Mouse (Mus musculus): ENCODE results near the gene Ric8a.
A peak's percentile ranks its signal among the peaks of the same experiment; 100 is the strongest.

Gene Ric8a

GRCm38 (mm10) chr7:140894611-140895010 lies 37.9 kb downstream of the Ric8a start:
- DNase-seq = no peak

DNA sequence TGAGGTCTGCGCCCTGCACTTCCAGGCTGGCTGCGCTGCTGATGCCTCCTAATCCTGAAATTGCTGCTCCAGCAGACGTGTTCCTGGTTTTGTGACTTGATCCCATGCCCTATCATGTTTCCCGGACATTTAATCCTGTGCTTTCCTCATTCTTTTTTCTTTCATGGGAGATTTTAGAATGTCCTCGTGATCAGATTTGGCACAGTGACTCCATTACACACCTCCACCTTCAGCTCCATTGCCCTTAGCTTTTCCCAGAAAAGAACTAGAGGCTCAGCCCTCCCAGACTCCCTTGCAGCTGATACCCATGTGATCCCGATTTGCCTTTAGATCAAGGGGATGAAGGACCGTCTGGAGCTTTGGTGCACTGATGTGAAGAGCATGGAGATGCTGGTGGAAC lies 41.1 kb downstream of the Ric8a start:
- no peak for DNase-seq

DNA sequence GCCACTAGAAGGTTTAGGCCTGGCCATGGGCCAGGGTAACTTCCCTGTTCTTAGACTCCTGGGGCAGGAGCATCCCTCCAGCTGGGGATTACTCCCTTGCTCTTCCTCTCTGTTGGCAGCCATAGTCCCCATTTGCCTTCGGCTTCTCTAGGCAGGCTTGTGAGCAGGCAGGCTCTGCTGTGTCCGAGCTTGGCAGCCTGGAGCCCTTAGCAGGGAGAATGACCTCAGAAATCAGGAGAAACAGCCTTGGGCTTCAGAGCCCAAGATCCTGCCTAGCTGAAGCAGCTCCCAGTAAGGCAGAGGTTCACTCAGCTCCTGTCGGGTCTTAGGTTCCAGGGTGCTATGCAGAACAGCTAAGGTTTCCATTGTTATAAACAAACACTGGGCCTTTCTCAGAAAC lies 42.4 kb downstream of the Ric8a start:
- no peak for DNase-seq

DNA sequence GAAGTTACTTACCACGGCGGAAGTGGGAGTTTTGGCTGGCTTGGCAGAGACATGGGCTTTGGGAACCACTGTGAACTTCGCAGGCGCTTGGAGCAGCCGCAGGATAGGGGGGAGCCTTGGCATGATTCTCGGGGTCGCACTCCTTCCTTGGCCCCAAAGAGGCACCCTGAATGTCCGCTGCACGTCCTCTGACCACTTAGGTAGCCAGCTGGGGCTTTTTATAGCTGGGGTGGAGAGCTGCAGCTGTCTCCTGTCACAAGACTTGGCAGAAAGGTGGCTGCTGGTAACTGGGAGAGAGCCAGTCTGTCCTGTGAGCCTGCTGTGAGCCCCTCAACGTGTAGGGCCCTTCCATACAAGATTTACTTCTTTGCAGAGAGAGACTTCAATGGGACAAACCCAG lies 43.5 kb downstream of the Ric8a start, which contains the start of gene Cox8b:
Gene Cox8b (minus strand): TSS at position 227 of the 400 bp plus-strand sequence.
- DNase-seq = no peak

GRCm38 (mm10) chr7:140902036-140902875 lies 45.5 kb downstream of the Ric8a start:
- DNase-seq = no peak

GRCm38 (mm10) chr7:140903212-140903611 lies 46.5 kb downstream of the Ric8a start:
- peak; percentile 77 for DNase-seq

- DNase-seq = no peak
Observed at GRCm38 (mm10) chr7:140905642-140906081, 48.9 kb downstream of the Ric8a start.

- no peak for DNase-seq
Observed at GRCm38 (mm10) chr7:140907131-140907530, 50.4 kb downstream of the Ric8a start.

DNA sequence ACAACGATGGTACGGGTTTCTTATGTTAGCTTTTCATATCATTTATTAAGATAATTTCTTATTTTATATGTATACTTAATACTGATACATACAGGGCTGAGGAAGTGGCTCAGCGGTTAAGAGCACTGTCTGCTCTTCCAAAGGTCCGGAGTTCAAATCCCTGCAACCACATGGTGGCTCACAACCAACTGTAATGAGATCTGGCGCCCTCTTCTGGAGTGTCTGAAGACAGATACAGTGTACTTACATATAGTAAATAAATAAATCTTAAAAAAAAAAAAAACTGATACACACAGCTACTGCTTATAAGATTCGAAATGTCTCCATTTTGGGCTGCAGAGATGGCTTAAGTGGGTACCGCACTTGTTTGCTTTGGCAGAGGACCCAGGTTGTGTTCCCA lies 50.9 kb downstream of the Ric8a start:
- DNase-seq = no peak

DNA sequence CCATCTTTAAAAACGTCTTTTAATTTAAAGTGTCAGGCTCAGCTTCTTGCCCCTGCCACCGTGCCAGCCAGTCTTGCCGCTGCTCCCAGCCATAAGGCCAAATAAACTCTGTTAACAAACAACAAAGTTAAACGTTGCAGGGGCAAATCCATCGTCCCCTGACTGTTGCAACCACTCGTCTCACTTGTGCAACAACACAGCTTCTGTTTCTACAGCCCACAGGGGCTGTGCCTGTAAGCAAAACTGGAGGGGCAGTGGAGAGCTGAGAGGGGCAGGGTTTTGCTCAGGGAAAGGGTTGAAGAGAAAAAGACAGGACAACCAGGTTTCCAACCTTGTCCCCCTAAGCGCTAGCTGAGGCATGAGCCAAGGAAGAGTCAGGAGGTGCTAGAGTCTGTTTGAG lies 51.4 kb downstream of the Ric8a start:
- DNase-seq = peak; percentile 19

DNA sequence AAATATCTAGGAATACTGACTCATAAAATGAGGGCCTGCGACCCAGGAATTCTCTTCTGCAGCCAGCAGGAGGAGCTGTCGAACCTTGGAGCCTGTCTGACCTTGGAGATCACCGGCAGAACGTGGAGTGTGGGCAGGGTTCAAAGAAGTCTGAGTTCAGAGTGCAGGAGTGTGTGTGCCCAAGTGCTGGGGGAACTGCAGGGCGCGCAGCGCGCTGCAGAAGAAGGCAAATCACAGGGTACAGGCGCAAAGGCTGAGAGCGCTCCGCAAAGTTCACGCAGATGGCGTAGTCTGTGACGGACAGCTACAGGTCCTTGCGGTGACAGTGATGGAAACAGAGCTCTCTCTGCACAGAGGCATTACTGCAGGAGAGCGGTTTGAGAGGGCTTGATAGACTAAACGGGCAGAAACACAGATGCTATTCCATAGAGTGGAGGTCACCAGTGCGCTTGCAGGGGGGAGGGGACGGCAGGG lies 51.9 kb downstream of the Ric8a start:
- DNase-seq = peak; percentile 77

- DNase-seq = no peak
Observed at GRCm38 (mm10) chr7:140912293-140912692, 55.5 kb downstream of the Ric8a start.

- no peak for DNase-seq
Observed at GRCm38 (mm10) chr7:140912846-140913482, 56.2 kb downstream of the Ric8a start.
